Mouse (Mus musculus) heart, embryonic 14.5 days (tissue): ENCODE data around the gene Rbm45. TPM values are rescaled to one million over a fixed set of nuclear protein-coding genes. Genes with fewer than 3 reads are reported as not detected.

Experiments
- ATAC-seq: fragments of 200-750 bp; cut with Nextera tagmentation; 2 replicates; pipeline ENCODE4 v1.8.0; 2017; ENCODE audit warnings: low read depth, moderate TSS enrichment; ENCODE audit not compliant: insufficient number of reproducible peaks, insufficient read depth, low FRiP score
- H3K27ac ChIP-seq, 2 experiments: fragments of 200-500 bp in 1 of 2; fragments of 300-500 bp in 1 of 2; sonication (generic) in 1 of 2; replicated peaks in 1 of 2; 2 replicates each; pipeline ENCODE4 v1.5.1; 2012 to 2014; ENCODE audit warnings: low read depth in 2 of 2, low read length in 2 of 2, control low read depth in 1 of 2, mild to moderate bottlenecking in 1 of 2, mixed read lengths in 1 of 2; ENCODE audit not compliant: control insufficient read depth in 1 of 2, insufficient read depth in 1 of 2
- H3K27me3 ChIP-seq: fragments of 300-500 bp; sonication (generic); 2 replicates; pipeline ENCODE4 v1.6.1; 2014; ENCODE audit warnings: mild to moderate bottlenecking, low read length, control low read depth; ENCODE audit not compliant: control insufficient read depth, insufficient read depth
- H3K36me3 ChIP-seq: fragments of 300-500 bp; sonication (generic); 2 replicates; pipeline ENCODE4 v1.6.1; 2014; ENCODE audit warnings: mild to moderate bottlenecking, control low read depth, low read length, mixed read lengths; ENCODE audit not compliant: control insufficient read depth, insufficient read depth
- H3K4me1 ChIP-seq, 2 experiments: fragments of 200-500 bp in 1 of 2; fragments of 300-500 bp in 1 of 2; sonication (generic) in 1 of 2; 2 replicates each; pipeline ENCODE4 v1.6.1; 2012 to 2014; ENCODE audit warnings: low read length in 2 of 2, control low read depth in 1 of 2, mixed read lengths in 1 of 2; ENCODE audit not compliant: control insufficient read depth in 2 of 2, insufficient read depth in 2 of 2
- H3K4me2 ChIP-seq: fragments of 300-500 bp; sonication (generic); 2 replicates; pipeline ENCODE4 v1.6.1; 2014; ENCODE audit warnings: mild to moderate bottlenecking, low read length
- H3K4me3 ChIP-seq, 2 experiments: fragments of 200-500 bp in 1 of 2; fragments of 300-500 bp in 1 of 2; sonication (generic) in 1 of 2; 2 replicates each; pipeline ENCODE4 v1.5.1; 2012 to 2014; ENCODE audit warnings: low read length in 2 of 2, mild to moderate bottlenecking in 2 of 2, control low read depth in 1 of 2, low read depth in 1 of 2, moderate library complexity in 1 of 2; ENCODE audit not compliant: control insufficient read depth in 1 of 2, insufficient read depth in 1 of 2
- H3K9ac ChIP-seq: fragments of 300-500 bp; sonication (generic); 2 replicates; pipeline ENCODE4 v1.6.1; 2014; ENCODE audit warnings: mild to moderate bottlenecking, low read length
- H3K9me3 ChIP-seq: fragments of 300-500 bp; sonication (generic); 2 replicates; pipeline ENCODE4 v1.6.1; 2016; ENCODE audit warnings: low read length, control low read depth; ENCODE audit not compliant: control insufficient read depth
- WGBS: fragments of 180-500 bp; shearing (Covaris S2); extraction: QIAGEN DNeasy Blood & Tissue Kit; methylation state at CpG from one replicate; pipeline ENCODE4 v1.1.7; 2014; 5-methylcytosine and 5-hydroxymethylcytosine counted together
- polyA plus RNA-seq: library from polyadenylated mRNA; unstranded; fragments of >200 nt; fragmentation: Nextera tagmentation; extraction: Ambion mirVana; gene quantifications from 2 replicates; pipeline ENCODE4 v1.2.1, GENCODE M21; 2014

Rbm45 gene
- polyA plus RNA-seq, 1 experiment from 2014 or later: 14.9 TPM

DNA sequence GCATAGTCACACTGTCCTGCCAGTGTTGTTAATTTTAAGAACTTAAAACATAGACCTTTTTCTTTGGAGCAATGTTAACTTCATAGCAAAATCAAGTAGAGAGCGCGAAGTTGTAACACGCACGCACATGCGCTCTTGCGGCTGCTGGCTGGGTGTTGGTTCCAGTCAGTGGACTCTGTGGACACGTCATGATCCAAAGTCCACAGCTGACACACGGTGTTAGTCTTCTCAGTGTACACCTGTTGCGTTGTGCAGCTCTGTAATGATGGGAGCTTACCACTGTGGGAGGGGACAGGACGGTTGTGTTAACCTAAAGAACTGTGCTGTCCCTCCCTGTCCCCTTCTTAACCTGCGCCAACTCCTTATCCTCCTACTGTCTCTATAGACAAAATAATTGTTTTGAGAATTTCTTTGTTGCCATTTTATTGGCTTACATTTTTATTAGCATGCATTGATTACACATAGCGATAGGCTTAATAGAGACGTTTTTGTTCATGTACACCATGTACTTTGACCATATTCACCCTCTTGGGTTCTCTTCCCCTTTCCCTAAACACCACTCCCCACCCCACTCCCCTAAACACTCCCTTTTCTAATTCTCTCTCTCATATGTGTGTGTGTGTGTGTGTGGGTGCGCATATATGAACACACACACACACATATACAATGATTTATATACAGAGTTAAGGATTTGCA lies 47.8 kb downstream of the Rbm45 start:
- ATAC-seq: no peak
- H3K27me3 ChIP-seq: no peaks in the 10 kb centered on the region
- H3K27ac ChIP-seq: no peak overlapping the region
- H3K36me3 ChIP-seq: no peaks in the 10 kb centered on the region
- H3K4me2 ChIP-seq: no peak overlapping the region
- WGBS: 90% methylated on average over 14 of the region's 14 CpGs
- H3K9me3 ChIP-seq: no peaks in the 10 kb centered on the region
- no peaks in the 10 kb centered on the region for H3K4me1 ChIP-seq
- H3K4me3 ChIP-seq: no peak overlapping the region
- no peak overlapping the region for H3K9ac ChIP-seq

GRCm38 (mm10) chr2:76418142-76418518 lies 48.3 kb downstream of the Rbm45 start:
- Histone ChIP-seq H3K27me3 (no peaks in the 10 kb centered on the region), H3K27ac (no peak overlapping the region), H3K9me3 (no peaks in the 10 kb centered on the region), H3K4me2 (no peak overlapping the region), H3K4me3 (no peak overlapping the region), H3K4me1 (no peaks in the 10 kb centered on the region), H3K9ac (no peak overlapping the region), H3K36me3 (no peaks in the 10 kb centered on the region)
- ATAC-seq: no peak
- WGBS: 81% methylated on average over 3 of the region's 3 CpGs

- Histone ChIP-seq H3K4me3 (no peak overlapping the region), H3K9ac (no peak overlapping the region), H3K4me2 (no peak overlapping the region), H3K4me1 (no peaks in the 10 kb centered on the region), H3K27ac (no peak overlapping the region), H3K36me3 (no peaks in the 10 kb centered on the region), H3K9me3 (no peaks in the 10 kb centered on the region), H3K27me3 (no peaks in the 10 kb centered on the region)
- ATAC-seq: no peak
- 76% methylated on average over 6 of the region's 6 CpGs for WGBS
These were observed 51.7 kb downstream of the Rbm45 start for GRCm38 (mm10) chr2:76421411-76421924.

DNA sequence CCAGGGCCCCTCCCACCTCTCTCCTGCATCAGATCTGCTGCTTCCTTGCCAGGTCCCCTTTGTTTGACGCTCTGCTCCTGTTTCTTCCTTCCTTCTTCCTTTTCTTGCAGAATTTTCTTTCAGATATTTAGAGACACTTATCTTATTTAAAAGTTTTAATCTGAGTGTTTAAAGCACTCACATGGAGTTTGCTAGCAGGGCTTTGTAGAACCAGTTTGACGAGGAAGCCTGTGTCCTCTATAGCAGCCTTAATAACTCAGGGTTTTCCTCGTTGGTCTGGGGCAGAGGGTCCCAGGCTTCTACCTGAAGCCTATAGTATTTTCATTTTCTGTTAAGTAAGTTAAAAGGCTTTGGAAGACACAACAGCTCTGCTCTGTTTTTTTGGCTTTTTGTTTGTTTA lies 57.0 kb downstream of the Rbm45 start:
- Histone ChIP-seq H3K27ac (no peak overlapping the region), H3K4me1 (no peaks in the 10 kb centered on the region), H3K4me2 (no peak overlapping the region), H3K27me3 (no peaks in the 10 kb centered on the region), H3K4me3 (no peak overlapping the region), H3K9me3 (no peaks in the 10 kb centered on the region), H3K36me3 (no peaks in the 10 kb centered on the region), H3K9ac (no peak overlapping the region)
- no peak for ATAC-seq
- 55% methylated on average over 3 of the region's 3 CpGs for WGBS

DNA sequence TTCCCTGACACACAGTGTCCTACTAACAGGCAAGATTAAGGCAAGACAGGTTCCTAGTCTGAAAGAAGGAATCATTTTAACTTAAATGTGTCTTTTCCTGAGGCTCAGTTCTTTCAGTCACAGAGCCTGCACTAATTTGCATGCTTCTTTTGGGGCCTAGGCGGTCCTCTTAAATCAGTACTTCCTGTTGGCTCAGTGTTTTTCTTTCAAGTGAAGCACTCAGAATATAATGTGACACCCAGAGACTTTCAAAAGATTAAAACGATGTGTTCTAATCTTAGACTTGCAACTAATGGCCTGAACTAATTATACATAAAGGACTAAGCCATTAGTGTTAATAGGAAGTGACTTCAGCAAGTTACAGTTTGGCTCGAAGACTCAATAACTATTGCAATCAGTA lies 59.5 kb downstream of the Rbm45 start:
- Histone ChIP-seq H3K27me3 (no peaks in the 10 kb centered on the region), H3K36me3 (no peaks in the 10 kb centered on the region), H3K4me1 (no peaks in the 10 kb centered on the region), H3K4me3 (no peak overlapping the region), H3K4me2 (no peak overlapping the region), H3K9ac (no peak overlapping the region), H3K9me3 (no peaks in the 10 kb centered on the region), H3K27ac (no peak overlapping the region)
- no peak for ATAC-seq
- 57% methylated on average over 3 of the region's 3 CpGs for WGBS

DNA sequence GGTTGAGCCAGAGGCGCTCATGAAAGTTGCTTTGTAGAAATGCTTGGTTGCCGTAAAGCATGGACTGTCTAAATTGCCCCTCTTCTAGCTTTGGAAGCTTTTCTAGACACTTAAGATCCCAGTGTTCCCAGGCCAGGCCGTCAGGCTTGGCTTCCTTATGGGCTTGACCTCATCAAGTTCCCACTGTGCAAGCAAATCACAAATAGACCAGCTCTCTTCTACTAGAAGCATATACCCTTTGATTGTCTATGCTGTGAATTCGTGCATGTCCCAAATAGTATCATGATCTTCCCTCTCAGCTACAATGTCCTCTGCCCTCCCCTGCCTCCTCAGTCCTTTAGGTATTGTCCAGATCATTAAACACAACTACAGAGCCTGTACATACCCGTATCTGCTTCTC lies 60.1 kb downstream of the Rbm45 start:
- ATAC-seq: no peak
- Histone ChIP-seq H3K27ac (no peak overlapping the region), H3K9ac (no peak overlapping the region), H3K27me3 (no peaks in the 10 kb centered on the region), H3K4me1 (no peaks in the 10 kb centered on the region), H3K4me2 (no peak overlapping the region), H3K4me3 (no peak overlapping the region), H3K36me3 (no peaks in the 10 kb centered on the region), H3K9me3 (no peaks in the 10 kb centered on the region)
- 82% methylated on average over 5 of the region's 5 CpGs for WGBS

DNA sequence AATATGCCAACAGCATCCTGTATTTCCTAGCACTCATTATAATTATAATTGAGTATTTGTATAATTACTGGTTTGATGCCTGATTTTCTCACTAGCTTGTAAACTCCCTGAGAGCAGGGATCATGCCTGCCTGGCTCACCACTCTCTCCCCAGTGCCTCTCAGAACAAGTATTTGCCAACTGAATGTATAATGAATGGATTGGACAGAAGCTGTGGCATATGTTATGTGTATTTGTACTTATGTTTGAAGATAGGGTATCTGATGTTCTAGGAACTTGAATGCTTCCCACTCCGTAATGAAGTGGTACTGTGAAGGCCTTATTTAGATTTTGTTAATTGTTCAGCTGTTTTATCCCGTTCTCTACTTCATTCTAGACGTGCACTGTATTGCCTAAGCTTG lies 60.8 kb downstream of the Rbm45 start:
- Histone ChIP-seq H3K27ac (no peak overlapping the region), H3K4me2 (no peak overlapping the region), H3K9me3 (no peaks in the 10 kb centered on the region), H3K27me3 (no peaks in the 10 kb centered on the region), H3K4me1 (no peaks in the 10 kb centered on the region), H3K4me3 (no peak overlapping the region), H3K36me3 (no peaks in the 10 kb centered on the region), H3K9ac (no peak overlapping the region)
- WGBS: 84% methylated on average over 3 of the region's 3 CpGs
- no peak for ATAC-seq
